Mouse (Mus musculus) stomach, embryonic 14.5 days (tissue): Measurements from ENCODE around the gene Trap1. TPM values are rescaled to one million over a fixed set of nuclear protein-coding genes. Genes with fewer than 3 reads are reported as not detected.

Experiments used
- ATAC-seq: fragments of 200-750 bp; cut with Nextera tagmentation; 2 replicates; pipeline ENCODE4 v1.8.0; 2017; ENCODE audit warnings: low read depth, moderate TSS enrichment; ENCODE audit not compliant: insufficient number of reproducible peaks, insufficient read depth, low FRiP score
- H3K27ac ChIP-seq: fragments of 300-500 bp; sonication (generic); 2 replicates; pipeline ENCODE4 v1.5.1; 2014; ENCODE audit warnings: mild to moderate bottlenecking, low read length, moderate library complexity, mixed read lengths
- H3K27me3 ChIP-seq: fragments of 300-500 bp; sonication (generic); 2 replicates; pipeline ENCODE4 v1.6.1; 2014; ENCODE audit warnings: low read length, control low read depth, mixed read lengths; ENCODE audit not compliant: control insufficient read depth, insufficient read depth
- H3K36me3 ChIP-seq: fragments of 300-500 bp; sonication (generic); 2 replicates; pipeline ENCODE4 v1.6.1; 2014; ENCODE audit warnings: mild to moderate bottlenecking, control low read depth, low read length, moderate library complexity, mixed read lengths; ENCODE audit not compliant: control insufficient read depth, insufficient read depth
- H3K4me1 ChIP-seq: fragments of 300-500 bp; sonication (generic); 2 replicates; pipeline ENCODE4 v1.6.1; 2014; ENCODE audit warnings: low read length, control low read depth, mixed read lengths; ENCODE audit not compliant: control insufficient read depth, insufficient read depth
- H3K4me2 ChIP-seq: fragments of 300-500 bp; sonication (generic); replicated peaks from 2 replicates; pipeline ENCODE4 v1.6.1; 2014; ENCODE audit warnings: low read depth, low read length, control low read depth
- H3K4me3 ChIP-seq: fragments of 300-500 bp; sonication (generic); 2 replicates; pipeline ENCODE4 v1.5.1; 2014; ENCODE audit warnings: low read depth, low read length, control low read depth
- H3K9ac ChIP-seq: fragments of 300-500 bp; sonication (generic); replicated peaks from 2 replicates; pipeline ENCODE4 v1.6.1; 2014; ENCODE audit warnings: low read depth, mild to moderate bottlenecking, control low read depth, low read length, moderate library complexity, mixed read lengths
- H3K9me3 ChIP-seq: fragments of 300-500 bp; sonication (generic); 2 replicates; pipeline ENCODE4 v1.6.1; 2016; ENCODE audit warnings: low read depth, low read length, control low read depth; ENCODE audit not compliant: control insufficient read depth
- WGBS: fragments of 180-500 bp; shearing (Covaris S2); extraction: QIAGEN DNeasy Blood & Tissue Kit; methylation state at CpG from one replicate; pipeline ENCODE4 v1.1.7; 2014; 5-methylcytosine and 5-hydroxymethylcytosine counted together
- polyA plus RNA-seq: library from polyadenylated mRNA; unstranded; fragments of >200 nt; fragmentation: Nextera tagmentation; extraction: Ambion mirVana; gene quantifications from 2 replicates; pipeline ENCODE4 v1.2.1, GENCODE M21; 2014

Gene Trap1
- polyA plus RNA-seq, 1 experiment from 2014 or later = 94.0 TPM

DNA sequence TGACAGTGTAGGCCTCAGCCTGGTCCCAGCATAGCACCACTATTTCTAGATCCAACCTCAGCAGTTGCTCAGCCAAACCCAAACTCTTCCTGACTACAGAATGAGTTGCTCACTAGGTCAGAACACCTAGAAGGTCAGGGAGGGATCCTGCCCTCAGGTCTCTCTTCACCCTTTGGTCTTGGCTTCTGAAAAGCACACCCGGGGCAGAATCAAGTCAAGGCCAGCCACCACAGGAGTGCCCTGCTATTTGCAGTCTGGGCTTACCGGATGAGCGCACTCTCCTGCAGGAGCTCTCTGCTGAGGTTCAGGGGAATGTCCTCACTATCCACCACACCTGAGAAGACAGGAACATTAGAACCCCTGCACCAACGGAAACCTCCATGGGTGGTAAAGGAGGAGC lies 25.0 kb downstream of the Trap1 start:
- Histone ChIP-seq H3K4me1 (no peaks in the 10 kb centered on the region), H3K4me3 (no peak overlapping the region), H3K9ac (no peak overlapping the region), H3K27ac (no peak overlapping the region), H3K36me3 (peaks cover 44% of the 10 kb centered on the region), H3K4me2 (no peak overlapping the region), H3K27me3 (no peaks in the 10 kb centered on the region), H3K9me3 (no peaks in the 10 kb centered on the region)
- no peak for ATAC-seq
- WGBS = 96% methylated on average over 4 of the region's 4 CpGs

DNA sequence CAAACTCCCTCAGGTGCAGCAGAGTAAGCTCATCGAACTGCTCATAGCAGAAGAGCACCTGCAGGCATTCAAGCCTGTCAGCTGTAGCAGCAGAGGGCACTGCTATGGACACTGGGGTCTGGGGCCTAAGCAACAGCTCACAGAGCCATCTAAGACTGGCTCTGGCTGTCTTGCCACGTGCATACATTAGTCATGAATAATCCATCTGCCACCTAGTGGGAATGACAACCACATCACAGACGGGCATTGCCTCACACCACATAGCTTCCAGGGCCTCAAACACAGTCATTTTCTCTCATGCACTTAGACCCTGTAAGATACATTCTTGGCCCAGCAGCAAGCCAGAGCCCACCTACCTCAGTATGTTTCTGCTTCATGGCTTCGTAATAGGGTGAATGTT lies 32.1 kb downstream of the Trap1 start:
- no peaks in the 10 kb centered on the region for H3K9me3 ChIP-seq
- no peaks in the 10 kb centered on the region for H3K27me3 ChIP-seq
- no peak overlapping the region for H3K9ac ChIP-seq
- H3K4me1 ChIP-seq = no peaks in the 10 kb centered on the region
- no peak for ATAC-seq
- H3K4me2 ChIP-seq = no peak overlapping the region
- no peak overlapping the region for H3K4me3 ChIP-seq
- 87% methylated on average over 4 of the region's 4 CpGs for WGBS
- H3K36me3 ChIP-seq = peaks cover 58% of the 10 kb centered on the region
- H3K27ac ChIP-seq = no peak overlapping the region

GRCm38 (mm10) chr16:4044093-4044492 lies 33.5 kb downstream of the Trap1 start:
- WGBS = 91% methylated on average over 2 of the region's 2 CpGs
- H3K9ac ChIP-seq = no peak overlapping the region
- H3K27ac ChIP-seq = no peak overlapping the region
- no peaks in the 10 kb centered on the region for H3K9me3 ChIP-seq
- no peaks in the 10 kb centered on the region for H3K4me1 ChIP-seq
- H3K27me3 ChIP-seq = no peaks in the 10 kb centered on the region
- no peak overlapping the region for H3K4me3 ChIP-seq
- no peak for ATAC-seq
- H3K4me2 ChIP-seq = no peak overlapping the region
- peaks cover 62% of the 10 kb centered on the region for H3K36me3 ChIP-seq

DNA sequence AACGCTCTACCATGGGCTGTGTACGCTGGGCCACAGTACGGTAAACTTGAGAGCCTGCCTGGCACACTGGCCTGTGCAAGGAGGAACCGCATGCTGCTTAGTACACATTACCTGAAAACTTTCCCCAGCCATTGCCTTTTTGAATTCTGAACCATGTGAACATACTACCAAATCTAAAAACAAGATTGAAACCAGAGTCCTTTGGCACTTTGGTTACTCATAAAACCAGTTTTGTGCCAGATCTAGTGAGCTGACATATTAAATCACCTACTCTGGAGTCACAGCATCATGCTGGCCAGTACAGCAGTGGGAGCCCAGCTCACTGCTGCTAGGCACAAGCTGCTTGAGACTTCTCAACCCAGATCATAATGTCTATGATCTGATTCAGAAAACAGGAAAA lies 36.0 kb downstream of the Trap1 start:
- peaks cover 64% of the 10 kb centered on the region for H3K36me3 ChIP-seq
- no peak for ATAC-seq
- no peak overlapping the region for H3K27ac ChIP-seq

GRCm38 (mm10) chr16:4040206-4040605 lies 37.4 kb downstream of the Trap1 start:
- Histone ChIP-seq H3K9me3 (no peaks in the 10 kb centered on the region), H3K27me3 (no peaks in the 10 kb centered on the region), H3K27ac (no peak overlapping the region), H3K4me1 (no peaks in the 10 kb centered on the region), H3K4me2 (no peak overlapping the region), H3K4me3 (no peak overlapping the region), H3K36me3 (peaks cover 51% of the 10 kb centered on the region), H3K9ac (no peak overlapping the region)
- WGBS = 92% methylated on average over 5 of the region's 5 CpGs
- ATAC-seq = no peak

More for the DNA sequence above, 36.0 kb downstream of the Trap1 start:
- WGBS = over 99% methylated on average over 4 of the region's 4 CpGs
- Histone ChIP-seq H3K4me2 (no peak overlapping the region), H3K27me3 (no peaks in the 10 kb centered on the region), H3K9ac (no peak overlapping the region), H3K9me3 (no peaks in the 10 kb centered on the region), H3K4me3 (no peak overlapping the region), H3K4me1 (no peaks in the 10 kb centered on the region)

- 93% methylated on average over 7 of the region's 7 CpGs for WGBS
- H3K4me1 ChIP-seq = no peaks in the 10 kb centered on the region
- no peaks in the 10 kb centered on the region for H3K9me3 ChIP-seq
- no peak overlapping the region for H3K27ac ChIP-seq
- no peaks in the 10 kb centered on the region for H3K27me3 ChIP-seq
- ATAC-seq = no peak
- no peak overlapping the region for H3K4me3 ChIP-seq
- H3K9ac ChIP-seq = no peak overlapping the region
- H3K4me2 ChIP-seq = no peak overlapping the region
- peaks cover 39% of the 10 kb centered on the region for H3K36me3 ChIP-seq
Measured at GRCm38 (mm10) chr16:4037690-4038089, 39.9 kb downstream of the Trap1 start.

DNA sequence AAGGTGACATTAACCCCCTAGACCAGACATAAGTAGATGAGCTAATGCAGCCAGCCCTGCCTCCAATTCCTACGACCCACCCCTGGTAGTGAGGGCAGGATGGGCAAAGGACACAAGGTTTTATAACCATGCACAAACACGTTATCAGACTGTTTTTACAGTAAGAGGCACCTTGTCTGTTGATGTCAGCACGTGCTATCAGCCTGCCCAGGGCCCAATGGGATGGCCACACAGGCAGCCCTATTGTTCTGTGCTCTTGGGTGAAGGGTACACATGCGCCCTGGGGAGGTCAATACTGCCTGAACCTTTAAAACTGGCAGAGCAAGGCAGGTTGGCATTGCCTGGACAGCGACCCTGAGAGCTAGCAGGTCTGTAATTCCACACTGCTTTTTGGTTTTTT lies 40.8 kb downstream of the Trap1 start, which contains the start of gene Dnase1:
Gene Dnase1, plus strand, starts transcription at position 136 of the 400 bp plus-strand sequence.
- Histone ChIP-seq H3K27me3 (no peaks in the 10 kb centered on the region), H3K4me3 (no peak within 1 kb of the TSS), H3K36me3 (peaks cover 36% of the 10 kb centered on the region), H3K4me2 (no peak within 1 kb of the TSS), H3K27ac (no peak within 1 kb of the TSS), H3K9me3 (no peaks in the 10 kb centered on the region), H3K9ac (no peak within 1 kb of the TSS), H3K4me1 (no peaks in the 10 kb centered on the region)
- no peak for ATAC-seq
- 84% methylated on average over 5 of the region's 5 CpGs for WGBS

GRCm38 (mm10) chr16:4035575-4035974 lies 42.1 kb downstream of the Trap1 start:
- Histone ChIP-seq H3K4me3 (no peak overlapping the region), H3K9ac (no peak overlapping the region), H3K4me2 (no peak overlapping the region), H3K27me3 (no peaks in the 10 kb centered on the region), H3K27ac (no peak overlapping the region), H3K9me3 (no peaks in the 10 kb centered on the region), H3K36me3 (peaks cover 31% of the 10 kb centered on the region), H3K4me1 (no peaks in the 10 kb centered on the region)
- ATAC-seq = no peak
- WGBS = 89% methylated on average over 2 of the region's 2 CpGs

- peaks cover 21% of the 10 kb centered on the region for H3K36me3 ChIP-seq
- H3K9me3 ChIP-seq = no peaks in the 10 kb centered on the region
- H3K4me1 ChIP-seq = no peaks in the 10 kb centered on the region
- no peaks in the 10 kb centered on the region for H3K27me3 ChIP-seq
- H3K4me3 ChIP-seq = no peak overlapping the region
- H3K9ac ChIP-seq = no peak overlapping the region
- no peak overlapping the region for H3K27ac ChIP-seq
- no peak for ATAC-seq
- no peak overlapping the region for H3K4me2 ChIP-seq
- WGBS = 84% methylated on average over 3 of the region's 3 CpGs
Measured at GRCm38 (mm10) chr16:4034476-4034875, 43.2 kb downstream of the Trap1 start.
